Mouse (Mus musculus): Measurements from ENCODE around the gene Scamp3.

DNA sequence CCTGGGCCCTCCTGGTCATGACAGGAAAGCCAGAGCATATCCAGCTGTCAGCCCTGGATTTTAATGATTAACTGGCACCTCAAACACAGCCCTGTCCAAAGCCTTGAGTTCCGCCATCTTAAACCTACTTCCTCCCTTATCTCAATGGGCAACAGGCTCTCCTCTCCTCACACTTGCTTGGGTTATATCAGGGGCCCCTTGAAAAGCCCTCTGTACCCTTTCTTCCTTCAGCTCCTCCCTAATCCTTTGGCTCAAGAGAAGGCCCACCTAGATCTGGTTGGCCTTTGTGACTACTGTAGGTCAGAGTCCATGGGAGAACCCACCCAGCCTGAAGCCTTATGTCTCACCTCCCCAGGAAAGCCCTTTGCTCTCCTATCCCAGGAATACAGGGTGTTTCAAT is 43.5 kb upstream of the Scamp3 start:
- TF ChIP-seq GATA1 (IDR thresholded peaks at IDR 0.05; ENCODE audit: low read depth, low read length) = peak; percentile 67
- no peak for TF ChIP-seq POLR2A (IDR thresholded peaks at IDR 0.05; ENCODE audit: control insufficient read depth in 1 of 2, insufficient read depth in 1 of 2, low read depth in 1 of 2, low read length in 2 of 2, poor library complexity in 1 of 2)
- TF ChIP-seq EP300 (IDR thresholded peaks at IDR 0.05; ENCODE audit: low read depth in 1 of 2, low read length in 2 of 2) = peak in 1 of 2 experiments; percentile 56; a peak in 2 of 4 replicates
- no peak for TF ChIP-seq CTCF (IDR thresholded peaks at IDR 0.05 in 2 of 3, conservative IDR thresholded peaks at IDR 0.05 in 1 of 3; ENCODE audit: control insufficient read depth in 1 of 3, insufficient read depth in 1 of 3, low read depth in 2 of 3, low read length in 3 of 3, poor library complexity in 1 of 3, severe bottlenecking in 1 of 3)
- no peak for TF ChIP-seq CHD1 (IDR thresholded peaks at IDR 0.05; ENCODE audit: low read depth, low read length)
- no peak for TF ChIP-seq RCOR1 (IDR thresholded peaks at IDR 0.05; ENCODE audit: low read depth, low read length)
- no peak for TF ChIP-seq NELFE (IDR thresholded peaks at IDR 0.05; ENCODE audit: low read depth, low read length)
- no peak for TF ChIP-seq UBTF (IDR thresholded peaks at IDR 0.05; ENCODE audit: borderline replicate concordance, insufficient read depth, low read depth, low read length)
- no peak for TF ChIP-seq USF2 (IDR thresholded peaks at IDR 0.05; ENCODE audit: borderline replicate concordance in 1 of 2, insufficient read depth in 1 of 2, low read depth in 1 of 2, low read length in 2 of 2)
- no peak for TF ChIP-seq POLR2AphosphoS2 (IDR thresholded peaks at IDR 0.05; ENCODE audit: low read length)
- no peak for TF ChIP-seq ZC3H11A (IDR thresholded peaks at IDR 0.05; ENCODE audit: low read depth, low read length)
